Mouse (Mus musculus): ENCODE measurements around the gene Hist2h2aa1. TPM values are rescaled to one million over a fixed set of nuclear protein-coding genes. Genes with fewer than 3 reads are reported as not detected.
"Not testable (repeated sequence)": the region's sequence is repeated elsewhere in the genome, so short reads cannot be mapped to it uniquely, and the experiment has no call there.

The Hist2h2aa1 gene
- total and polyA plus RNA-seq, 2 experiments from 2014 or later = 25.0 to 1,894 TPM

GRCm38 (mm10) chr3:96199731-96200130, 45.6 kb upstream of the Hist2h2aa1 start:
- H3K4me2 ChIP-seq (ENCODE audit: low read depth, low read length) = no peak overlapping the region
- H3K27me3 ChIP-seq (ENCODE audit: insufficient read depth, low read length) = no peaks in the 10 kb centered on the region
- TF ChIP-seq CTCF (IDR thresholded peaks at IDR 0.05; ENCODE audit: low read depth) = no peak
- no peak overlapping the region for H3K9ac ChIP-seq (replicated peaks; ENCODE audit: low read length)
- H3K4me1 ChIP-seq (ENCODE audit: insufficient read depth, low read length) = 0 out of 2 replicates have a peak, but pooled peaks cover 8% of the 10 kb centered on the region
- WGBS = 66% methylated on average over 2 of the region's 2 CpGs
- no peak for ATAC-seq
- no peaks in the 10 kb centered on the region; the same call in 1 of the 2 replicates for H3K36me3 ChIP-seq (ENCODE audit: insufficient read depth, low read length)
- DNase-seq (ENCODE audit: low spot score) = no peak
- H3K9me3 ChIP-seq (ENCODE audit: low read length) = no peaks in the 10 kb centered on the region
- no peak overlapping the region for H3K27ac ChIP-seq
- H3K4me3 ChIP-seq (ENCODE audit: low read length) = no peak overlapping the region

- no peaks in the 10 kb centered on the region for H3K36me3 ChIP-seq (ENCODE audit: insufficient read depth, low read length)
- no peak overlapping the region for H3K4me3 ChIP-seq (ENCODE audit: low read length)
- DNase-seq (ENCODE audit: low spot score) (peak; percentile 32), ATAC-seq (no peak)
- H3K9ac ChIP-seq (replicated peaks; ENCODE audit: low read length) = no peak overlapping the region
- H3K27me3 ChIP-seq (ENCODE audit: insufficient read depth, low read length) = no peaks in the 10 kb centered on the region
- H3K4me2 ChIP-seq (ENCODE audit: low read depth, low read length) = no peak overlapping the region
- H3K4me1 ChIP-seq (ENCODE audit: insufficient read depth, low read length) = no peaks in the 10 kb centered on the region
- WGBS = 80% methylated on average over 3 of the region's 3 CpGs
- H3K27ac ChIP-seq = no peak overlapping the region
- H3K9me3 ChIP-seq (ENCODE audit: low read length) = no peaks in the 10 kb centered on the region
- TF ChIP-seq CTCF (IDR thresholded peaks at IDR 0.05; ENCODE audit: low read depth) = peak; percentile 46
Measured at GRCm38 (mm10) chr3:96207819-96208218, 37.5 kb upstream of the Hist2h2aa1 start.

- no peaks in the 10 kb centered on the region for H3K27me3 ChIP-seq (ENCODE audit: insufficient read depth, low read length)
- no peak overlapping the region for H3K4me3 ChIP-seq (ENCODE audit: low read length)
- H3K9me3 ChIP-seq (ENCODE audit: low read length) = no peaks in the 10 kb centered on the region
- H3K36me3 ChIP-seq (ENCODE audit: insufficient read depth, low read length) = no peaks in the 10 kb centered on the region
- no peak overlapping the region for H3K9ac ChIP-seq (replicated peaks; ENCODE audit: low read length)
- no peaks in the 10 kb centered on the region for H3K4me1 ChIP-seq (ENCODE audit: insufficient read depth, low read length)
- 22% methylated on average over 15 of the region's 15 CpGs for WGBS
- DNase-seq (ENCODE audit: low spot score) (peak; percentile 25), ATAC-seq (no peak)
- no peak overlapping the region for H3K27ac ChIP-seq
- no peak overlapping the region for H3K4me2 ChIP-seq (ENCODE audit: low read depth, low read length)
- TF ChIP-seq CTCF (IDR thresholded peaks at IDR 0.05; ENCODE audit: low read depth) = peak; percentile 52
Measured at GRCm38 (mm10) chr3:96209242-96209641, 36.1 kb upstream of the Hist2h2aa1 start.

- Histone ChIP-seq H3K4me2 (ENCODE audit: low read depth, low read length) (peak overlapping the region; percentile 79), H3K27ac (peak overlapping the region; percentile 98), H3K4me1 (ENCODE audit: insufficient read depth, low read length) (peaks cover 16% of the 10 kb centered on the region), H3K9ac (replicated peaks; ENCODE audit: low read length) (peak overlapping the region; percentile 69), H3K36me3 (ENCODE audit: insufficient read depth, low read length) (no peaks in the 10 kb centered on the region), H3K27me3 (ENCODE audit: insufficient read depth, low read length) (no peaks in the 10 kb centered on the region), H3K9me3 (ENCODE audit: low read length) (no peaks in the 10 kb centered on the region), H3K4me3 (ENCODE audit: low read length) (peak overlapping the region; percentile 60)
- ATAC-seq (peak; percentile 39; the same call in 1 of the 2 replicates), DNase-seq (ENCODE audit: low spot score) (no peak)
- peak; percentile 43 for TF ChIP-seq CTCF (IDR thresholded peaks at IDR 0.05; ENCODE audit: low read depth)
- under 1% methylated on average over 12 of the region's 12 CpGs for WGBS
Measured at GRCm38 (mm10) chr3:96219191-96219641, 26.1 kb upstream of the Hist2h2aa1 start.

DNA sequence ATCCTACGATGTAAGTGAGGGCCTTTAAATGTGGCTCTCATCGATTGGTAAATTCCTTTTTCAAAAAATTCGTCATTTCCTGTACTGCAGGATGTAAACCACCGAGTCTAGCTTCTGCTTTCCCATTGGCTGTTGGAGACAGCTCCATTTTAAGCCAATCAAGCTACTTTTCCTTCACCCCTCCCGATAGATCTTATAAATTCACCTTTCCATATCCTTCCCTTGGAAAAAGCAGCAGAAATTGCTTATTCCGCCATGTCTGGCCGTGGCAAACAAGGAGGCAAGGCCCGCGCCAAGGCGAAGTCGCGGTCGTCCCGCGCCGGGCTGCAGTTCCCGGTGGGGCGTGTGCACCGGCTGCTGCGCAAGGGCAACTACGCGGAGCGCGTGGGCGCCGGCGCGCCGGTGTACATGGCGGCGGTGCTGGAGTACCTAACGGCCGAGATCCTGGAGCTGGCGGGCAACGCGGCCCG, 25.6 kb upstream of the Hist2h2aa1 start, which contains the start of the genes Bola1 and Hist2h2ab:
Gene Bola1 (minus strand): TSS at position 49 of the 470 bp plus-strand sequence.
Gene Hist2h2ab (plus strand): TSS at position 205 of the 470 bp plus-strand sequence.
- peak within 1 kb of the TSS; percentile 60 for H3K4me3 ChIP-seq (ENCODE audit: low read length)
- ATAC-seq (peak; percentile 93), DNase-seq (ENCODE audit: low spot score) (peak; percentile 91)
- no peaks in the 10 kb centered on the region for H3K9me3 ChIP-seq (ENCODE audit: low read length)
- H3K9ac ChIP-seq (replicated peaks; ENCODE audit: low read length) = peak within 1 kb of the TSS; percentile 69
- peak within 1 kb of the TSS; percentile 79 for H3K4me2 ChIP-seq (ENCODE audit: low read depth, low read length)
- no peaks in the 10 kb centered on the region for H3K36me3 ChIP-seq (ENCODE audit: insufficient read depth, low read length)
- H3K27ac ChIP-seq = peak within 1 kb of the TSS; percentile 98
- no peaks in the 10 kb centered on the region for H3K27me3 ChIP-seq (ENCODE audit: insufficient read depth, low read length)
- H3K4me1 ChIP-seq (ENCODE audit: insufficient read depth, low read length) = peaks cover 16% of the 10 kb centered on the region
- TF ChIP-seq CTCF (IDR thresholded peaks at IDR 0.05; ENCODE audit: low read depth) = no peak
- WGBS = under 1% methylated on average over 37 of the region's 37 CpGs

- H3K27ac ChIP-seq = peak overlapping the region; percentile 98
- 0% methylated on average over 23 of the region's 47 CpGs for WGBS
- peak overlapping the region; percentile 79 for H3K4me2 ChIP-seq (ENCODE audit: low read depth, low read length)
- not testable (repeated sequence) for H3K36me3 ChIP-seq (ENCODE audit: insufficient read depth, low read length); H3K9me3 ChIP-seq (ENCODE audit: low read length); H3K27me3 ChIP-seq (ENCODE audit: insufficient read depth, low read length); ATAC-seq
- H3K4me1 ChIP-seq (ENCODE audit: insufficient read depth, low read length) = peaks cover 16% of the 10 kb centered on the region
- peak; percentile 33 for DNase-seq (ENCODE audit: low spot score)
- peak overlapping the region; percentile 69 for H3K9ac ChIP-seq (replicated peaks; ENCODE audit: low read length)
- TF ChIP-seq CTCF (IDR thresholded peaks at IDR 0.05; ENCODE audit: low read depth) = peak; percentile 3; the same call in 1 of the 2 replicates
- H3K4me3 ChIP-seq (ENCODE audit: low read length) = peak overlapping the region; percentile 60
Measured at GRCm38 (mm10) chr3:96220131-96220764, 25.0 kb upstream of the Hist2h2aa1 start.

Measured in hindbrain, postnatal 0 days (tissue).